Mouse (Mus musculus) liver, embryonic 14.5 days (tissue): ENCODE results near the gene Arid1b.

ENCODE experiments used
- CTCF ChIP-seq: IDR thresholded peaks from 2 replicates; pipeline ENCODE4 v1.5.1; 2016; ENCODE audit warnings: antibody characterized with exemption, low read depth, control low read depth
- EP300 ChIP-seq: IDR thresholded peaks from 2 replicates; pipeline ENCODE4 v1.6.1; 2016; ENCODE audit warnings: antibody characterized with exemption, low read depth

GRCm38 (mm10) chr17:5178534-5178933 lies 184.4 kb downstream of the Arid1b start:
- TF ChIP-seq EP300: no peak
- TF ChIP-seq CTCF: no peak
